Comparison of ENCODE assay signal across 25 mouse cellular contexts in genomic region chr4:137627476-137628235, GRCm38 (mm10). TPM values are rescaled to one million over a fixed set of nuclear protein-coding genes. Genes with fewer than 3 reads are reported as not detected.
DNase-seq lines count a peak whose midpoint lies in the region; ATAC-seq and TF ChIP-seq lines count a peak whose summit lies in the region.
"Had no signal": no experiment of that assay in that cellular context is flagged by ENCODE, and none has a peak within 500 bp of the region (broad histone marks: within the 10 kb centered on the region; RNA-seq: fewer than 3 reads in every experiment).

No protein-coding gene starts in this region.

- H3K27ac ChIP-seq in kidney, postnatal 0 days = no peak overlapping the region
- no peak overlapping the region for H3K27ac ChIP-seq in embryonic facial prominence, embryonic 10.5 days (replicated peaks)

- 55% methylated on average over 8 of the region's 8 CpGs for WGBS in kidney, postnatal 0 days
- WGBS in embryonic facial prominence, embryonic 10.5 days = 65% methylated on average over 8 of the region's 8 CpGs

- peak; percentile 53 for DNase-seq in adrenal gland, postnatal 10 days
- no peak for DNase-seq in adrenal gland, adult 8-10 months
- peak; percentile 35 for DNase-seq in kidney, postnatal 0 days (ENCODE audit: low spot score)
- DNase-seq in kidney, postnatal 25 days = no peak
- DNase-seq in adrenal gland, postnatal 14 days = peak; percentile 41
- peak; percentile 47 for DNase-seq in embryonic facial prominence, embryonic 10.5 days (ENCODE audit: low spot score)
- no peak for DNase-seq in left cerebral cortex, adult 8-10 months (ENCODE audit: low spot score in 2 of 2)
- DNase-seq: cerebellum, adult 18-20 months; cerebellum, postnatal 36 days; gastrocnemius, postnatal 14 days; heart, adult 18-20 months; heart, postnatal 4 days; kidney, adult 18-20 months; kidney, postnatal 10 days; lung, adult 18-20 months; lung, postnatal 14 days; thymus, postnatal 36 days had no signal

- no peaks in the 10 kb centered on the region for H3K9me3 ChIP-seq in kidney, postnatal 0 days (replicated peaks; ENCODE audit: low read length)
- H3K9me3 ChIP-seq in embryonic facial prominence, embryonic 10.5 days = no peaks in the 10 kb centered on the region
- H3K9me3 ChIP-seq: megakaryocyte, embryonic 14.5 days had no signal

- H3K36me3 ChIP-seq in kidney, postnatal 0 days (ENCODE audit: insufficient read depth, low read length) = peaks cover 49% of the 10 kb centered on the region
- peaks cover 98% of the 10 kb centered on the region for H3K36me3 ChIP-seq in embryonic facial prominence, embryonic 10.5 days (replicated peaks)

- H3K4me1 ChIP-seq in kidney, postnatal 0 days (replicated peaks; ENCODE audit: insufficient read depth, low read length) = no peaks in the 10 kb centered on the region
- peaks cover 18% of the 10 kb centered on the region for H3K4me1 ChIP-seq in embryonic facial prominence, embryonic 10.5 days

- no peaks in the 10 kb centered on the region for H3K27me3 ChIP-seq in kidney, postnatal 0 days (ENCODE audit: insufficient read depth, low read length)
- H3K27me3 ChIP-seq in embryonic facial prominence, embryonic 10.5 days (replicated peaks; ENCODE audit: low read depth, poor library complexity, severe bottlenecking) = no peaks in the 10 kb centered on the region
- H3K27me3 ChIP-seq: megakaryocyte, embryonic 14.5 days had no signal

- ATAC-seq in kidney, postnatal 0 days (replicated peaks; ENCODE audit: low FRiP score, low read depth) = no peak

- no peak for TF ChIP-seq CTCF in kidney, postnatal 0 days (IDR thresholded peaks at IDR 0.05; ENCODE audit: low read depth)

- H3K4me3 ChIP-seq in kidney, postnatal 0 days (replicated peaks; ENCODE audit: low read depth, low read length) = no peak overlapping the region
- no peak overlapping the region for H3K4me3 ChIP-seq in embryonic facial prominence, embryonic 10.5 days
- H3K4me3 ChIP-seq: megakaryocyte, embryonic 14.5 days; myocyte had no signal

- no peak overlapping the region for H3K4me2 ChIP-seq in kidney, postnatal 0 days (ENCODE audit: low read length)
- H3K4me2 ChIP-seq: liver, embryonic 11.5 days had no signal

- H3K9ac ChIP-seq in kidney, postnatal 0 days (ENCODE audit: low read depth, low read length) = no peak overlapping the region

RNA-seq across cellular contexts. Expression of gene Usp48, which starts 34.1 kb away (rescaled TPM):
- 100 to 1,000 TPM in 1 of 2 experiments, 10 to 100 TPM in 1; 76.5 to 113 TPM for total RNA-seq in adrenal gland, postnatal 10 days (2021)
- total RNA-seq in adrenal gland, adult 8-10 months (2022) = 100 to 1,000 TPM; 116 to 227 (median 148) TPM
- 40.4 and 49.2 TPM in 2 replicates for polyA plus RNA-seq in kidney, postnatal 0 days (2015; fragmentation: Nextera tagmentation; extraction: Ambion mirVana)
- total RNA-seq in adrenal gland, postnatal 14 days (2021) = 95.5 and 107 TPM in 2 replicates
- polyA plus RNA-seq in embryonic facial prominence, embryonic 10.5 days (2016; fragmentation: Nextera tagmentation; extraction: Ambion mirVana) = 79.1 and 81.7 TPM in 2 replicates
- 100 to 1,000 TPM; 127 to 138 (median 131) TPM for total RNA-seq in left cerebral cortex, adult 8-10 months (2022)

RNA-seq across cellular contexts. Expression of gene Rap1gap, which starts 36.9 kb away (rescaled TPM):
- 10 to 100 TPM; 31.3 to 48.5 TPM for total RNA-seq in adrenal gland, postnatal 10 days (2021)
- total RNA-seq in adrenal gland, adult 8-10 months (2022) = 100 to 1,000 TPM; 108 to 376 (median 251) TPM
- polyA plus RNA-seq in kidney, postnatal 0 days (2015; fragmentation: Nextera tagmentation; extraction: Ambion mirVana) = 28.5 and 30.6 TPM in 2 replicates
- total RNA-seq in adrenal gland, postnatal 14 days (2021) = 40.8 and 44.9 TPM in 2 replicates
- 3.8 and 6.9 TPM in 2 replicates for polyA plus RNA-seq in embryonic facial prominence, embryonic 10.5 days (2016; fragmentation: Nextera tagmentation; extraction: Ambion mirVana)
- 100 to 1,000 TPM; 338 to 399 (median 364) TPM for total RNA-seq in left cerebral cortex, adult 8-10 months (2022)

RNA-seq across cellular contexts. Expression of gene Ldlrad2, which starts 53.3 kb away (rescaled TPM):
- total RNA-seq in adrenal gland, postnatal 10 days (2021) = not detected
- not detected for total RNA-seq in adrenal gland, adult 8-10 months (2022)
- not detected in 2 replicates for polyA plus RNA-seq in kidney, postnatal 0 days (2015; fragmentation: Nextera tagmentation; extraction: Ambion mirVana)
- not detected in 2 replicates for total RNA-seq in adrenal gland, postnatal 14 days (2021)
- 0.55 TPM in 1 of 2 replicates, not detected in the other for polyA plus RNA-seq in embryonic facial prominence, embryonic 10.5 days (2016; fragmentation: Nextera tagmentation; extraction: Ambion mirVana)
- not detected for total RNA-seq in left cerebral cortex, adult 8-10 months (2022)
- total RNA-seq: gastrocnemius, postnatal 14 days; heart, adult 18-20 months; heart, postnatal 4 days; layer of hippocampus, adult 8-10 months; MEL had no signal
- polyA plus RNA-seq: heart, embryonic 14.5 days; limb, embryonic 11.5 days; liver, embryonic 11.5 days; myocyte; neural tube, embryonic 14.5 days had no signal

Comparison
In these comparisons a context has a peak if more than half of its experiments do, and no peak if none do; other contexts are left out.
1. DNase-seq: peak in adrenal gland, postnatal 10 days (single experiment), kidney, postnatal 0 days (single experiment), adrenal gland, postnatal 14 days (single experiment) and embryonic facial prominence, embryonic 10.5 days (single experiment); none in adrenal gland, adult 8-10 months (single experiment), kidney, postnatal 25 days (0 of 2) and left cerebral cortex, adult 8-10 months (0 of 2).